Mouse (Mus musculus) stomach, embryonic 14.5 days (tissue): ENCODE measurements around the gene Gpr22. TPM values are rescaled to one million over a fixed set of nuclear protein-coding genes. Genes with fewer than 3 reads are reported as not detected.

ENCODE experiments used
- ATAC-seq: fragments of 200-750 bp; cut with Nextera tagmentation; 2 replicates; pipeline ENCODE4 v1.8.0; 2017; ENCODE audit warnings: low read depth, moderate TSS enrichment; ENCODE audit not compliant: insufficient number of reproducible peaks, insufficient read depth, low FRiP score
- H3K27ac ChIP-seq: fragments of 300-500 bp; sonication (generic); 2 replicates; pipeline ENCODE4 v1.5.1; 2014; ENCODE audit warnings: mild to moderate bottlenecking, low read length, moderate library complexity, mixed read lengths
- H3K27me3 ChIP-seq: fragments of 300-500 bp; sonication (generic); 2 replicates; pipeline ENCODE4 v1.6.1; 2014; ENCODE audit warnings: low read length, control low read depth, mixed read lengths; ENCODE audit not compliant: control insufficient read depth, insufficient read depth
- H3K36me3 ChIP-seq: fragments of 300-500 bp; sonication (generic); 2 replicates; pipeline ENCODE4 v1.6.1; 2014; ENCODE audit warnings: mild to moderate bottlenecking, control low read depth, low read length, moderate library complexity, mixed read lengths; ENCODE audit not compliant: control insufficient read depth, insufficient read depth
- H3K4me1 ChIP-seq: fragments of 300-500 bp; sonication (generic); 2 replicates; pipeline ENCODE4 v1.6.1; 2014; ENCODE audit warnings: low read length, control low read depth, mixed read lengths; ENCODE audit not compliant: control insufficient read depth, insufficient read depth
- H3K4me2 ChIP-seq: fragments of 300-500 bp; sonication (generic); replicated peaks from 2 replicates; pipeline ENCODE4 v1.6.1; 2014; ENCODE audit warnings: low read depth, low read length, control low read depth
- H3K4me3 ChIP-seq: fragments of 300-500 bp; sonication (generic); 2 replicates; pipeline ENCODE4 v1.5.1; 2014; ENCODE audit warnings: low read depth, low read length, control low read depth
- H3K9ac ChIP-seq: fragments of 300-500 bp; sonication (generic); replicated peaks from 2 replicates; pipeline ENCODE4 v1.6.1; 2014; ENCODE audit warnings: low read depth, mild to moderate bottlenecking, control low read depth, low read length, moderate library complexity, mixed read lengths
- H3K9me3 ChIP-seq: fragments of 300-500 bp; sonication (generic); 2 replicates; pipeline ENCODE4 v1.6.1; 2016; ENCODE audit warnings: low read depth, low read length, control low read depth; ENCODE audit not compliant: control insufficient read depth
- WGBS: fragments of 180-500 bp; shearing (Covaris S2); extraction: QIAGEN DNeasy Blood & Tissue Kit; methylation state at CpG from one replicate; pipeline ENCODE4 v1.1.7; 2014; 5-methylcytosine and 5-hydroxymethylcytosine counted together
- polyA plus RNA-seq: library from polyadenylated mRNA; unstranded; fragments of >200 nt; fragmentation: Nextera tagmentation; extraction: Ambion mirVana; gene quantifications from 2 replicates; pipeline ENCODE4 v1.2.1, GENCODE M21; 2014

The Gpr22 gene
- 5.9 and 6.1 TPM in 2 replicates for polyA plus RNA-seq

- no peak within 1 kb of the TSS for H3K4me2 ChIP-seq
- no peaks in the 10 kb centered on the region for H3K9me3 ChIP-seq
- no peaks in the 10 kb centered on the region for H3K4me1 ChIP-seq
- no peaks in the 10 kb centered on the region; the same call in 1 of the 2 replicates for H3K36me3 ChIP-seq
- no peak within 1 kb of the TSS for H3K9ac ChIP-seq
- H3K4me3 ChIP-seq = no peak within 1 kb of the TSS
- H3K27me3 ChIP-seq = no peaks in the 10 kb centered on the region
- ATAC-seq = no peak
- H3K27ac ChIP-seq = no peak within 1 kb of the TSS
- 46% methylated on average over 6 of the region's 6 CpGs for WGBS
Measured at GRCm38 (mm10) chr12:31713600-31713999, at the start of gene Gpr22. Gene Gpr22, minus strand, starts transcription at chr12:31713947.

GRCm38 (mm10) chr12:31755885-31756755, 42.4 kb upstream of the Gpr22 start:
- H3K27me3 ChIP-seq = no peaks in the 10 kb centered on the region
- H3K4me3 ChIP-seq = no peak overlapping the region
- no peaks in the 10 kb centered on the region for H3K36me3 ChIP-seq
- 0 out of 2 replicates have a peak, but pooled peaks cover 3% of the 10 kb centered on the region for H3K4me1 ChIP-seq
- no peaks in the 10 kb centered on the region for H3K9me3 ChIP-seq
- no peak overlapping the region for H3K9ac ChIP-seq
- WGBS = 45% methylated on average over 2 of the region's 2 CpGs
- H3K4me2 ChIP-seq = no peak overlapping the region
- ATAC-seq = no peak
- H3K27ac ChIP-seq = no peak overlapping the region

- Histone ChIP-seq H3K4me2 (no peak overlapping the region), H3K9ac (no peak overlapping the region), H3K27ac (no peak overlapping the region), H3K36me3 (no peaks in the 10 kb centered on the region), H3K4me1 (0 out of 2 replicates have a peak, but pooled peaks cover 3% of the 10 kb centered on the region), H3K9me3 (no peaks in the 10 kb centered on the region), H3K27me3 (no peaks in the 10 kb centered on the region), H3K4me3 (no peak overlapping the region)
- no peak for ATAC-seq
- 57% methylated on average over 2 of the region's 2 CpGs for WGBS
Measured at GRCm38 (mm10) chr12:31754465-31754864, 40.7 kb upstream of the Gpr22 start.

GRCm38 (mm10) chr12:31749846-31750245, 36.1 kb upstream of the Gpr22 start:
- H3K27me3 ChIP-seq = no peaks in the 10 kb centered on the region
- no peak overlapping the region for H3K4me3 ChIP-seq
- H3K4me1 ChIP-seq = no peaks in the 10 kb centered on the region
- H3K9ac ChIP-seq = no peak overlapping the region
- H3K4me2 ChIP-seq = no peak overlapping the region
- no peaks in the 10 kb centered on the region for H3K36me3 ChIP-seq
- no peak overlapping the region for H3K27ac ChIP-seq
- no peaks in the 10 kb centered on the region for H3K9me3 ChIP-seq
- ATAC-seq = no peak
- 93% methylated on average over 4 of the region's 4 CpGs for WGBS

GRCm38 (mm10) chr12:31747301-31747700, 33.6 kb upstream of the Gpr22 start:
- Histone ChIP-seq H3K27me3 (no peaks in the 10 kb centered on the region), H3K4me1 (no peaks in the 10 kb centered on the region), H3K9ac (no peak overlapping the region), H3K4me3 (no peak overlapping the region), H3K27ac (no peak overlapping the region), H3K4me2 (no peak overlapping the region), H3K36me3 (no peaks in the 10 kb centered on the region), H3K9me3 (no peaks in the 10 kb centered on the region; the same call in 1 of the 2 replicates)
- ATAC-seq = no peak
- 86% methylated on average over 8 of the region's 8 CpGs for WGBS

GRCm38 (mm10) chr12:31734616-31735015, 20.9 kb upstream of the Gpr22 start:
- Histone ChIP-seq H3K27me3 (no peaks in the 10 kb centered on the region), H3K4me2 (no peak overlapping the region), H3K4me1 (no peaks in the 10 kb centered on the region), H3K36me3 (no peaks in the 10 kb centered on the region), H3K27ac (no peak overlapping the region), H3K9ac (no peak overlapping the region), H3K9me3 (no peaks in the 10 kb centered on the region), H3K4me3 (no peak overlapping the region)
- ATAC-seq = no peak
- 82% methylated on average over 2 of the region's 2 CpGs for WGBS

- H3K27ac ChIP-seq = no peak overlapping the region
- no peak for ATAC-seq
- WGBS = 97% methylated on average over 1 of the region's 1 CpGs
- no peaks in the 10 kb centered on the region for H3K36me3 ChIP-seq
- no peak overlapping the region for H3K9ac ChIP-seq
- H3K4me3 ChIP-seq = no peak overlapping the region
- H3K4me2 ChIP-seq = no peak overlapping the region
- no peaks in the 10 kb centered on the region for H3K9me3 ChIP-seq
- H3K27me3 ChIP-seq = no peaks in the 10 kb centered on the region
- H3K4me1 ChIP-seq = no peaks in the 10 kb centered on the region
Measured at GRCm38 (mm10) chr12:31730126-31730525, 16.4 kb upstream of the Gpr22 start.

- Histone ChIP-seq H3K27me3 (no peaks in the 10 kb centered on the region), H3K9ac (no peak overlapping the region), H3K4me1 (no peaks in the 10 kb centered on the region), H3K4me3 (no peak overlapping the region), H3K4me2 (no peak overlapping the region), H3K36me3 (no peaks in the 10 kb centered on the region), H3K9me3 (no peaks in the 10 kb centered on the region), H3K27ac (no peak overlapping the region)
- 60% methylated on average over 1 of the region's 1 CpGs for WGBS
- ATAC-seq = no peak
Measured at GRCm38 (mm10) chr12:31726707-31727106, 13.0 kb upstream of the Gpr22 start.
